Mouse (Mus musculus) testis, adult 2 months (tissue): ENCODE measurements at regions not wholly inside any gene's neighbourhood (a gene's known extent, or its start where the extent isn't known, plus 50 kb on each side); places are given as distances from the start of the nearest gene placed in this dataset.

Experiments
- CTCF ChIP-seq: fragments of 200-500 bp; IDR thresholded peaks from 2 replicates; pipeline ENCODE4 v1.5.1; 2012; ENCODE audit warnings: low read depth, mild to moderate bottlenecking, inconsistent platforms, low read length, moderate library complexity; ENCODE audit not compliant: control insufficient read depth, insufficient read depth, insufficient replicate concordance
- POLR2A ChIP-seq: fragments of 200-500 bp; IDR thresholded peaks from 2 replicates; pipeline ENCODE4 v1.6.1; 2012; ENCODE audit warnings: low read depth, mild to moderate bottlenecking, inconsistent platforms, low read length, moderate library complexity; ENCODE audit not compliant: control insufficient read depth

GRCm38 (mm10) chr13:72211716-72212115 lies 248.2 kb upstream of the Irx1 start:
- TF ChIP-seq CTCF (no peak), POLR2A (no peak)
